Mouse (Mus musculus) limb, embryonic 12.5 days (tissue): ENCODE measurements around the gene Actb. TPM values are rescaled to one million over a fixed set of nuclear protein-coding genes. Genes with fewer than 3 reads are reported as not detected.
"Not testable (repeated sequence)": the region's sequence is repeated elsewhere in the genome, so short reads cannot be mapped to it uniquely, and the experiment has no call there.

Source experiments
- ATAC-seq: fragments of 200-750 bp; cut with Nextera tagmentation; 2 replicates; pipeline ENCODE4 v1.8.0; 2017; ENCODE audit warnings: low read depth, moderate TSS enrichment; ENCODE audit not compliant: insufficient number of reproducible peaks, insufficient read depth, low FRiP score, low TSS enrichment
- H3K27ac ChIP-seq: fragments of 300-500 bp; sonication (generic); 2 replicates; pipeline ENCODE4 v1.5.1; 2016; ENCODE audit warnings: mild to moderate bottlenecking, moderate library complexity
- H3K27me3 ChIP-seq: fragments of 300-500 bp; sonication (generic); 2 replicates; pipeline ENCODE4 v1.6.1; 2016; ENCODE audit warnings: mild to moderate bottlenecking, moderate library complexity
- H3K36me3 ChIP-seq: fragments of 300-500 bp; sonication (generic); 2 replicates; pipeline ENCODE4 v1.6.1; 2016; ENCODE audit warnings: mild to moderate bottlenecking, moderate library complexity
- H3K4me1 ChIP-seq: fragments of 300-500 bp; sonication (generic); replicated peaks from 2 replicates; pipeline ENCODE4 v1.6.1; 2016
- H3K4me2 ChIP-seq: fragments of 300-500 bp; sonication (generic); 2 replicates; pipeline ENCODE4 v1.6.1; 2016; ENCODE audit warnings: mild to moderate bottlenecking, moderate library complexity
- H3K4me3 ChIP-seq: fragments of 300-500 bp; sonication (generic); replicated peaks from 2 replicates; pipeline ENCODE4 v1.5.1; 2016; ENCODE audit warnings: mild to moderate bottlenecking
- H3K9ac ChIP-seq: fragments of 300-500 bp; sonication (generic); replicated peaks from 2 replicates; pipeline ENCODE4 v1.6.1; 2016; ENCODE audit warnings: mild to moderate bottlenecking, moderate library complexity
- H3K9me3 ChIP-seq: fragments of 300-500 bp; sonication (generic); 2 replicates; pipeline ENCODE4 v1.6.1; 2016; ENCODE audit warnings: mild to moderate bottlenecking, moderate library complexity
- WGBS: fragments of 180-500 bp; shearing (Covaris S2); methylation state at CpG from one replicate; pipeline ENCODE4 v1.1.7; 2016; 5-methylcytosine and 5-hydroxymethylcytosine counted together
- polyA plus RNA-seq: library from polyadenylated mRNA; unstranded; fragments of >200 nt; fragmentation: Nextera tagmentation; extraction: Ambion mirVana; gene quantifications from 2 replicates; pipeline ENCODE4 v1.2.1, GENCODE M21; 2016

The Actb gene
- polyA plus RNA-seq, 1 experiment from 2014 or later = 13,538 TPM

DNA sequence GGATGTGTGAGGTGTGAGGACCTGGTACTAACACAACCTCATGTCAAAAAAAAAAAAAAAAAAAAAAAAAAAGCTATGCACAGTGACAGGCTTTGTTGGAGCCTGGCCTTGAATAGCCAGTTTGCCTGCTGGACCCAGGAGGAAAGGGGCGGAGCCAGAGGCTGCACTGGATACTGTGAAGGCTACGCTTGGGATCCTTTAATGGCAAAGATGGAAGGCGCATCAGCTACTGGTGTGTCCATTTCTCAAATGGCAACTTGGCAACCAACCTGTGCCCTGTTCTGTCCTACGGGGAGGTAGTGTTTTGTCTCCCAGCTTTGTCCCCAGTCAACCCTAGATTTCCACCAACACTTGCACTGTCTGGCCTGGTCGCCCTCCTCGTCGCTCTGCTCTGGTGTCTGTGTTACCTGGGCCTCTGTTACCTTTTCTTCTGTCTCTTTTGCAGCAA, 5.2 kb downstream of the Actb start:
- Histone ChIP-seq H3K27ac (no peak overlapping the region), H3K36me3 (peaks cover 72% of the 10 kb centered on the region)

DNA sequence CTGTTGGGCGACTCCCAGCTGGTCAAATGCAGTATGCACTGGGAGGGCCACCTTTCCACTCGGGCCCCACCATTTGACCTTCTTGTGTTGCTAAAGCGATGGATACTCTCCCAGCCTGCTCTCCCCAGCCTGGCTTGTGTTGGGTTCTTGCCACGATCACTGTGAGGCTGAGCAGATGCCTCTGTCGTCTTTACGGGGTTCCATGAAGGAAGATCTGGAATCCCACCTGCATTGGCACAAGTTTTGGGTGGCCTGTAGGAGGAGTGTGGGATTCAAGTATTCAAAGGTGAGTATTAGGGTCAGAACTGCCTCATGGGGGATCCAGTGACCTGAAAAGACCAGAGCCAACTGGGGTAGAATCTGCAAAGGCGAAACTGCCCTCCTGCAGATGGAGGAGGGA, 5.9 kb downstream of the Actb start:
- no peak overlapping the region for H3K4me3 ChIP-seq
- no peak overlapping the region for H3K27ac ChIP-seq
- peaks cover 72% of the 10 kb centered on the region for H3K36me3 ChIP-seq
- no peak overlapping the region for H3K9ac ChIP-seq
- no peak for ATAC-seq
- 82% methylated on average over 7 of the region's 7 CpGs for WGBS
- no peaks in the 10 kb centered on the region for H3K27me3 ChIP-seq
- no peaks in the 10 kb centered on the region for H3K9me3 ChIP-seq
- H3K4me1 ChIP-seq = peaks cover 22% of the 10 kb centered on the region
- no peak overlapping the region for H3K4me2 ChIP-seq

More for the DNA sequence above, 5.2 kb downstream of the Actb start:
- Histone ChIP-seq H3K4me3 (no peak overlapping the region), H3K9me3 (no peaks in the 10 kb centered on the region), H3K27me3 (no peaks in the 10 kb centered on the region), H3K9ac (no peak overlapping the region), H3K4me1 (peaks cover 21% of the 10 kb centered on the region), H3K4me2 (no peak overlapping the region)
- no peak for ATAC-seq
- 86% methylated on average over 7 of the region's 7 CpGs for WGBS

DNA sequence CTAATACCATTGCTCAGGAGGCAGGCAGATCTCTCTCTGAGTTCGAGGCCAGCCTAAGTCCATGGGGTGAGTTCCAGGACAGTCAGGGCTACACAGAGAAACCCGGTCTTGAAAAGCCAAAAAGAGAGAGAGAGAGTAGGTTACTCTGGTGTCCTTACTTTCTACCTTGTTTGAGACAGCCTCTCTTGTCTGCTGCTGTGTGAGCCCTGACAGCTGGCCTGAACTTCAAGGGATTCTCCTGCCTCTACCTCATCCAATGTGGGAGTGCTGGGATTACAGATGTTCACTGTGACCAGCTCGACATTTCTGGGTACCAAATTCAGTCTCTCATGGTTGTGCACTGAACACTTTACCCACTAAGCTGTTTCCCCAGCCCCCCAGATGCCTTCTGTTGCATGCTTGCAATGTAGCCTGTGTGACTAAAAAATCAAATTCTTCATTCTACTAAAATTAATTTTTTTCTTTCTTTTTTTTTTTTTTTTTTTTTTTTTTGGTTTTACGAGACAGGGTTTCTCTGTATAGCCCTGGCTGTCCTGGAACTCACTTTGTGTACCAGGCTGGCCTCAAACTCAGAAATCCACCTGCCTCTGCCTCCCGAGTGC, 6.5 kb downstream of the Actb start:
- H3K27me3 ChIP-seq = no peaks in the 10 kb centered on the region
- H3K4me1 ChIP-seq = peaks cover 24% of the 10 kb centered on the region
- H3K9me3 ChIP-seq = no peaks in the 10 kb centered on the region
- no peak for ATAC-seq
- H3K36me3 ChIP-seq = peaks cover 66% of the 10 kb centered on the region
- 81% methylated on average over 5 of the region's 5 CpGs for WGBS
- no peak overlapping the region for H3K4me2 ChIP-seq
- H3K27ac ChIP-seq = no peak overlapping the region
- no peak overlapping the region for H3K4me3 ChIP-seq
- H3K9ac ChIP-seq = no peak overlapping the region

DNA sequence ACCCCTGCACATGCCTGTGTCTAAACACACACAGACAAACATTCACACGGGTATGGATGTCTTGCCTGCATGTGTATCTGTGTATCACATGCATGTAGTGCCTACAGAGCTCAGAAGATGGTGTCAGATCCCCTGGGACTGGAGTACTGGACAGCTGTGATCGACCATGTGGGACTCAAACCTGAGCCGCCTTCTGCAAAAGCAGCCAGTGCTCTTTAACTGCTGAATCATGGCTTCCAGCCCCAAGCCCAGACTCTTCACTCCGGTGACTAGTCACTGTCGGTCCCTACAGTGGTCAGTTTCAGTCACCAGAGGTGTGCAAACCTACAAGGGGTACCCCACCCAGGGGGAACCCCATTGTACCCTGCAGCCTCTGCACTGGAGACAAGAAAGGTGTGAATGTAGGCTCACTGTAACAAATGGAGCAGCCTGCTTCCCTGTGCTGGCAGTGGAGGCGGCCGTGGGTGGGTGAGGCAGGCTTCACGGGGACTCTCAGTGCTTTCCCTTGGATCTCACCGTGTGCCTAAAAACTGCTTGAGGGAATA, 7.4 kb downstream of the Actb start:
- H3K27ac ChIP-seq = no peak overlapping the region
- H3K4me1 ChIP-seq = peaks cover 20% of the 10 kb centered on the region
- H3K36me3 ChIP-seq = peaks cover 57% of the 10 kb centered on the region
- H3K27me3 ChIP-seq = no peaks in the 10 kb centered on the region
- ATAC-seq = no peak
- no peak overlapping the region for H3K9ac ChIP-seq
- H3K9me3 ChIP-seq = no peaks in the 10 kb centered on the region
- H3K4me2 ChIP-seq = no peak overlapping the region
- WGBS = 85% methylated on average over 9 of the region's 9 CpGs
- H3K4me3 ChIP-seq = no peak overlapping the region

DNA sequence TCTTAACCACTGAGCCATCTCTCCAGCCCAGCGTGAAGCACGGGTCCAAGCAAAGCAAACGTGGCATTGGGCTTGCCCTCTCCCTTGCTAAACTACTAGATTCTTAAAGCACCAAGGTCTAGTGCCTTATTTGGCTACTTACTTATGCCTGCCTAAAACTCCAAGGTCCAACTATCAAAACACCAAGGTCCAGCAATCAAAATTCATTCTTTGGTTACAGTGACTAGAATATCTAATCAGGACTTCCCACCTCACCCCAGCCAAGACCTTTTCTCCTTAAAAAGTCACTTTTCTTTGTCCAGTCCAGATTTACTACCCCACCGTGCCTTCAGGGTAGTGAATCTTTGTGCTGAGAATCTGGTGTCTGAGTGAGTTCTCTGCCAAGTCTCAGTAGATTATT, 8.2 kb downstream of the Actb start:
- 89% methylated on average over 4 of the region's 4 CpGs for WGBS
- Histone ChIP-seq H3K4me2 (no peak overlapping the region), H3K4me3 (no peak overlapping the region), H3K4me1 (peaks cover 22% of the 10 kb centered on the region), H3K9me3 (no peaks in the 10 kb centered on the region), H3K36me3 (peaks cover 51% of the 10 kb centered on the region), H3K27ac (no peak overlapping the region), H3K27me3 (no peaks in the 10 kb centered on the region), H3K9ac (no peak overlapping the region)
- ATAC-seq = no peak

DNA sequence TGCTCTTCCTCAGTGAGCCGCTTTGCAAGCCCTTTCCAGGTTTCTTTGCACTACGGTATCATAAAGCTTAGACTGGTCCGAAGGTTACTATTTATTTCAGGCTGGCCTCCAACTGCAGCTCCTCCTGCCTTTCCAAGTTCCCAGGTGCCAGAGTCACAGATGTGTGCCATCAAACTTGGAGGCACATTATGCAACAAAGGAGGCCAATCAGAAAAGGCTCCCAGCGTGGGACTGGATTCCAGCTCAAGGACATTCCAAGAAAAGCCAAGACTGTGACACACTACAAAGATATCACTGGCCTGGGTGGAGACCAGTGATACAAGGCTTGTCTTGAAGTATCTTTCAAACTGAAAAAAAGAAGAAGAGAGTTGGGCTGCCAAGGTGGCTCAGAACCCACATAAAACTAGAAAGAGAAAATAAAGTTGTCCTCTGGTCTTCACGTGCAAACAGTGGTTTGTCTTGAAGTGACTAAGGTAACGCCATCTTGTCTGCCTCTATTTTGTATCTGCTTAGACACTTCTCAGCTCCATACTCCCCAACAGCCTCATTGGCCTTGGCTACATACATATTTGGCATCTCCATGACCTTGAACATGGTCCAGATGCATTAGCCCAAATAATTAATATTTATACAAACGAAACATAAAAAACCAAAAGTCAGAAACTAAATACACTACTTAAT, 8.8 kb downstream of the Actb start:
- peaks cover 20% of the 10 kb centered on the region for H3K4me1 ChIP-seq
- H3K4me3 ChIP-seq = no peak overlapping the region
- no peaks in the 10 kb centered on the region for H3K27me3 ChIP-seq
- no peak overlapping the region for H3K9ac ChIP-seq
- ATAC-seq = no peak
- no peak overlapping the region for H3K27ac ChIP-seq
- no peak overlapping the region for H3K4me2 ChIP-seq
- WGBS = 90% methylated on average over 7 of the region's 7 CpGs
- H3K9me3 ChIP-seq = no peaks in the 10 kb centered on the region
- peaks cover 45% of the 10 kb centered on the region for H3K36me3 ChIP-seq

DNA sequence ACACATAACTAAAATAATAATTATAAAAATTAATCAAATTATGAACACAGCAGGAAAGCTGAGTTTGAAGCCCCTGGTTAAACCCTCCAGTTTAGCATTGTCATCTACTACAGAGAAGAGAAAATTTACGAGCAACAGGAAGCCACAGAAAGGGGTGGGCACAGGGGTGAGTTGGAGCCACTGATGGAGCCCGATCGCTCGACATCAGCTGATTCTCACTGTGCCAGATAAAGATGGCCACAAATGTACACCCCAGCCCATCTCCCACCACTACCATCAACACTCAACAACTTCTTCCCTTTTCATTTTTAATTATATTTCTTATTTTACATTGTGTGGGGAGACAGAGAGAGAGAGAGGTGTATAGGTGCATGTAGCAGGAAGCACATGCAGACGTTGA, 9.8 kb downstream of the Actb start:
- H3K4me3 ChIP-seq = no peak overlapping the region
- 96% methylated on average over 5 of the region's 5 CpGs for WGBS
- peaks cover 36% of the 10 kb centered on the region for H3K36me3 ChIP-seq
- H3K27me3 ChIP-seq = no peaks in the 10 kb centered on the region
- no peak for ATAC-seq
- no peaks in the 10 kb centered on the region for H3K9me3 ChIP-seq
- H3K4me1 ChIP-seq = peaks cover 18% of the 10 kb centered on the region
- no peak overlapping the region for H3K27ac ChIP-seq
- H3K9ac ChIP-seq = no peak overlapping the region
- no peak overlapping the region for H3K4me2 ChIP-seq

DNA sequence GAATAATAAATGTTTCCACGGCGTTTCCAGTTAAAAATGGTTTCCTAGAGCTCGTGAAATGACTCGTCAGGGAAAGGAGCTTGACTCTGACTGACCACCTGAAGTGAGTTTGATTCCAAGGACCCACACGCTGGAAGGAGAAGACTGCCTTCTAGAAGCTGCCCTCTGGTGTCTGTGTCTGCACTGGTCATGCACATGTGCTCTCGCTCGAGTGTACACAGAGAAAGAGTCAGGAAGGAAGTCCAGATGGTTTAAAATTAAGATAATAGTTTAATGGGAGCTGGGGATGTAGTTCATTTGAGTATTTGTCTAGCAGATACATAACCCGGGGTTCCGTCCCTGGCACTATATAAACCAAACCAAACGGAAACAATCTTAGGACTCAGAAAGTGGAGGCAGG, 10.4 kb downstream of the Actb start:
- H3K4me1 ChIP-seq = peaks cover 18% of the 10 kb centered on the region
- H3K4me3 ChIP-seq = no peak overlapping the region
- peaks cover 31% of the 10 kb centered on the region for H3K36me3 ChIP-seq
- H3K27me3 ChIP-seq = no peaks in the 10 kb centered on the region
- ATAC-seq = no peak
- WGBS = 84% methylated on average over 10 of the region's 10 CpGs
- H3K27ac ChIP-seq = no peak overlapping the region
- H3K9me3 ChIP-seq = no peaks in the 10 kb centered on the region
- peak overlapping the region; percentile 90; the same call in 1 of the 2 replicates for H3K4me2 ChIP-seq
- no peak overlapping the region for H3K9ac ChIP-seq

DNA sequence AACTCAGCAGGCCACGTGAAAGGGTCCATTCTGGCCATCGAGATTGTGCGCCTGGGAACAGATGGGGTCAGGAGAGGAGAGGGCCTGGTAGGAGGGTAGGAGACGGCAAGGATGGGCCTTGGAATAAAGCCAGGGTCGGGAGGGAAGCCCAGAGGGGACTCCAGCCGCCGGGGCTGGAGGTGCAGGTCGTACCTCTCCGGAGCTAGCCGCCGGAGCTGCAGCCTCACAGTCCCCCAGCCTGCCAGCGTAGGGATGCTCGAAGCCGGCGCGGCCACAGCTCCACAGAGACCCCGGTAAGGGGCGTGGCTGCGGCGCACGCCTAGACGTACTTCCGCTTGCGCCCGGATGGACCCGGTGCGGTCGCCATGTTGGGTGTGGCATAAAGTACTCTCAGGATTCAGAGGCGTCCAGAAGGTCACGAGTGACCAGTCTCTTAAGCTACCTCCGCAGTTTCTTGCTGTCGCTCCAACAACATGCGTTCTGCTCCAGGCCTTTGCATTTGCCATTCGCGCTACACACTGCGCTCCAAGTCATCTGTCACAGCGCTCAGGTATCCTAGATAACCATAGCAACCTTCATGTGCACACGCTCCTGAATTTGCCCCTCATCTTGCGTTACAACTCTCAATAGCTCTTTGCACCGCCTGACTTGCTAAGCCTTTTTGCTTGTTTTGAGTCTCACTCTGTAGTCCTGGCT, 11.5 kb downstream of the Actb start, which contains the start of gene Fbxl18:
Gene Fbxl18 (minus strand): TSS at position 504 of the 696 bp plus-strand sequence.
- peak within 1 kb of the TSS; percentile 81 for H3K4me3 ChIP-seq
- H3K4me1 ChIP-seq = peaks cover 18% of the 10 kb centered on the region
- H3K27me3 ChIP-seq = no peaks in the 10 kb centered on the region
- H3K9ac ChIP-seq = peak within 1 kb of the TSS; percentile 79
- peak within 1 kb of the TSS; percentile 90 for H3K4me2 ChIP-seq
- H3K27ac ChIP-seq = peak within 1 kb of the TSS; percentile 64; the same call in 1 of the 2 replicates
- H3K9me3 ChIP-seq = no peaks in the 10 kb centered on the region
- ATAC-seq = peak; percentile 93
- under 1% methylated on average over 40 of the region's 40 CpGs for WGBS
- H3K36me3 ChIP-seq = peaks cover 22% of the 10 kb centered on the region

DNA sequence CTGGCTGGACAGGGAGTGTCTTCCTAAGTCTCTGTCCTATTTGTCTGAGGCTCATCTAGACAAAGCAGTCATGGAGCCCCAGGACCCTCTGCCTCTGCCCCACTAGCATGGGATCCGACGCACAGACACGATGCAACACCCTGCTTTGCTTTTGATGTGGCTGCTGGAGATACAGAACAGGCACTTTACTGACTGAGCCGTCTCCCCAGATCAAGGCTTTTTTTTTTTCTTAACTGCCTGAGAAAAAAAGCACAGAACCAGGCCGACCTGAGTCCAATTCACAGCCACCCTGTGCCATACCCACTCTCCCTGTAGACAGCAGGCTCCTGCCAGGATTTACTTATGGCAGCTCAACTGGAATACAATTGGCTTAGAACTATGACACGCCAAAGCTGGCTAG, 15.2 kb downstream of the Actb start:
- Histone ChIP-seq H3K9ac (0 out of 2 replicates have a peak overlapping the region, but pooled peaks have one; percentile 18), H3K27me3 (no peaks in the 10 kb centered on the region), H3K4me2 (no peak overlapping the region), H3K9me3 (no peaks in the 10 kb centered on the region), H3K27ac (no peak overlapping the region), H3K4me3 (no peak overlapping the region), H3K36me3 (peaks cover 17% of the 10 kb centered on the region), H3K4me1 (peaks cover 18% of the 10 kb centered on the region)
- ATAC-seq = no peak
- 62% methylated on average over 6 of the region's 6 CpGs for WGBS

DNA sequence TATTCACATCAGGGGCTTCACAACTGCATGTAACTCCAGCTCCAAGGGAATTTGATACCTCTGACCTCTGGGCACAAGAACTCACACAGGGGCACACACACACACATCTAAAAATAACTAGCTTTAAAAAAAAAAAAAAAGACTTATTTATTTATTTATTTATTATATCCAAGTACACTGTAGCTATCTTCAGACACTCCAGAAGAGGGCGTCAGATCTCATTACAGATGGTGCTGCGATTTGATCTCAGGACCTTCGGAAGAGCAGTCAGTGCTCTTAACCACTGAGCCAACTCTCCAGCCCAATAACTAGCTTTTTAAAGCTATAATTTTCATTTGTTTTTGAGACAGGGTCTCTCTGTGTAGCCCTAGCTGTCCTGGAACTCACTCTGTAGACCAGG, 19.0 kb downstream of the Actb start:
- peaks cover 54% of the 10 kb centered on the region for H3K36me3 ChIP-seq
- not testable (repeated sequence) for H3K4me2 ChIP-seq, H3K27me3 ChIP-seq, H3K9ac ChIP-seq, ATAC-seq, H3K4me1 ChIP-seq, H3K4me3 ChIP-seq, H3K27ac ChIP-seq, H3K9me3 ChIP-seq
- WGBS = 90% methylated on average over 3 of the region's 3 CpGs
